Mouse (Mus musculus): ENCODE results near the gene Coq10b. TPM values are rescaled to one million over a fixed set of nuclear protein-coding genes. Genes with fewer than 3 reads are reported as not detected.

Gene Coq10b
- polyA plus RNA-seq, 1 experiment from 2014 or later = 24.4 TPM

GRCm38 (mm10) chr1:55108473-55108872, 55.9 kb downstream of the Coq10b start:
- Histone ChIP-seq H3K9me3 (ENCODE audit: low read length) (no peaks in the 10 kb centered on the region), H3K4me2 (ENCODE audit: low read depth, low read length) (no peak overlapping the region), H3K9ac (replicated peaks) (no peak overlapping the region), H3K36me3 (replicated peaks; ENCODE audit: insufficient read depth, low read length) (no peaks in the 10 kb centered on the region), H3K4me3 (ENCODE audit: low read depth, low read length) (no peak overlapping the region), H3K27ac (ENCODE audit: low read depth) (no peak overlapping the region), H3K4me1 (ENCODE audit: insufficient read depth) (peaks cover 5% of the 10 kb centered on the region; the same call in 1 of the 2 replicates), H3K27me3 (ENCODE audit: insufficient read depth, low read length) (no peaks in the 10 kb centered on the region)
- ATAC-seq (no peak), DNase-seq (no peak)
- WGBS (ENCODE audit: insufficient replicate concordance) = 54% methylated on average over 2 of the region's 2 CpGs
- TF ChIP-seq EP300 (IDR thresholded peaks at IDR 0.05; ENCODE audit: low read depth) = no peak
- TF ChIP-seq CTCF (IDR thresholded peaks at IDR 0.05; ENCODE audit: low read depth) = no peak

- WGBS (ENCODE audit: insufficient replicate concordance) = 77% methylated on average over 4 of the region's 4 CpGs
- TF ChIP-seq CTCF (IDR thresholded peaks at IDR 0.05; ENCODE audit: low read depth) = no peak
- no peak for TF ChIP-seq EP300 (IDR thresholded peaks at IDR 0.05; ENCODE audit: low read depth)
These were observed 56.6 kb downstream of the Coq10b start for GRCm38 (mm10) chr1:55109066-55109766.

More at GRCm38 (mm10) chr1:55109066-55109766, 56.6 kb downstream of the Coq10b start:
- H3K27me3 ChIP-seq (ENCODE audit: insufficient read depth, low read length) = no peaks in the 10 kb centered on the region
- H3K9me3 ChIP-seq (ENCODE audit: low read length) = no peaks in the 10 kb centered on the region
- DNase-seq (no peak), ATAC-seq (no peak)
- H3K27ac ChIP-seq (ENCODE audit: low read depth) = no peak overlapping the region
- peaks cover 5% of the 10 kb centered on the region; the same call in 1 of the 2 replicates for H3K4me1 ChIP-seq (ENCODE audit: insufficient read depth)
- H3K9ac ChIP-seq (replicated peaks) = no peak overlapping the region
- no peak overlapping the region for H3K4me3 ChIP-seq (ENCODE audit: low read depth, low read length)
- no peaks in the 10 kb centered on the region for H3K36me3 ChIP-seq (replicated peaks; ENCODE audit: insufficient read depth, low read length)
- no peak overlapping the region for H3K4me2 ChIP-seq (ENCODE audit: low read depth, low read length)

Other genes with a start within 250 kb of the Coq10b start
- 4.0 and 4.7 TPM in 2 replicates for gene Ankrd44, start 126.4 kb upstream of the Coq10b start, polyA plus RNA-seq (2015; fragmentation: Nextera tagmentation; extraction: Ambion mirVana)
- 101 and 117 TPM in 2 replicates for gene Sf3b1, start 25.3 kb upstream of the Coq10b start, polyA plus RNA-seq (2015; fragmentation: Nextera tagmentation; extraction: Ambion mirVana)
- gene Hspe1, start 35.4 kb downstream of the Coq10b start, polyA plus RNA-seq (2015; fragmentation: Nextera tagmentation; extraction: Ambion mirVana) = 513 and 558 TPM in 2 replicates
- gene Hspd1, start 35.5 kb downstream of the Coq10b start, polyA plus RNA-seq (2015; fragmentation: Nextera tagmentation; extraction: Ambion mirVana) = 288 and 295 TPM in 2 replicates
- gene Mob4, start 78.5 kb downstream of the Coq10b start, polyA plus RNA-seq (2015; fragmentation: Nextera tagmentation; extraction: Ambion mirVana) = 40.1 and 42.2 TPM in 2 replicates
- gene Rftn2, start 174.0 kb downstream of the Coq10b start, polyA plus RNA-seq (2015; fragmentation: Nextera tagmentation; extraction: Ambion mirVana) = 0.41 and 0.52 TPM in 2 replicates
- 1.2 TPM in 2 replicates for gene Mars2, start 184.4 kb downstream of the Coq10b start, polyA plus RNA-seq (2015; fragmentation: Nextera tagmentation; extraction: Ambion mirVana)

Measured in liver, postnatal 0 days (tissue).